Mouse (Mus musculus): ENCODE data around the gene Ccdc103. TPM values are rescaled to one million over a fixed set of nuclear protein-coding genes. Genes with fewer than 3 reads are reported as not detected.

The Ccdc103 gene
- polyA plus RNA-seq, 1 experiment, result not detected

GRCm38 (mm10) chr11:102887433-102887832, 6.4 kb downstream of the Ccdc103 start:
- 64% methylated on average over 5 of the region's 5 CpGs for WGBS
- TF ChIP-seq CTCF (IDR thresholded peaks at IDR 0.05; ENCODE audit: extremely low read depth, insufficient read depth, insufficient read length, insufficient replicate concordance), result no peak
- TF ChIP-seq POLR2A (IDR thresholded peaks at IDR 0.05; ENCODE audit: low read depth, low read length), result no peak
- Histone ChIP-seq H3K4me1 (ENCODE audit: control insufficient read depth, insufficient read depth, insufficient read length) (no peaks in the 10 kb centered on the region), H3K4me3 (ENCODE audit: extremely low read depth, insufficient read depth, insufficient read length) (no peak overlapping the region), H3K36me3 (ENCODE audit: control insufficient read depth, insufficient read depth, low read length) (no peaks in the 10 kb centered on the region), H3K27ac (ENCODE audit: insufficient read depth, low read length) (no peak overlapping the region), H3K27me3 (ENCODE audit: control insufficient read depth, insufficient read depth, low read length) (no peaks in the 10 kb centered on the region)
- no peak for DNase-seq (ENCODE audit: low read depth in 1 of 2, low spot score in 2 of 2)

GRCm38 (mm10) chr11:102888135-102888534, 7.1 kb downstream of the Ccdc103 start:
- Histone ChIP-seq H3K4me1 (ENCODE audit: control insufficient read depth, insufficient read depth, insufficient read length) (no peaks in the 10 kb centered on the region; the same call in 1 of the 2 replicates), H3K36me3 (ENCODE audit: control insufficient read depth, insufficient read depth, low read length) (no peaks in the 10 kb centered on the region), H3K4me3 (ENCODE audit: extremely low read depth, insufficient read depth, insufficient read length) (no peak overlapping the region), H3K27ac (ENCODE audit: insufficient read depth, low read length) (no peak overlapping the region), H3K27me3 (ENCODE audit: control insufficient read depth, insufficient read depth, low read length) (no peaks in the 10 kb centered on the region)
- DNase-seq (ENCODE audit: low read depth in 1 of 2, low spot score in 2 of 2), result no peak
- TF ChIP-seq POLR2A (IDR thresholded peaks at IDR 0.05; ENCODE audit: low read depth, low read length) (no peak), CTCF (IDR thresholded peaks at IDR 0.05; ENCODE audit: extremely low read depth, insufficient read depth, insufficient read length, insufficient replicate concordance) (no peak)
- WGBS, result 65% methylated on average over 3 of the region's 3 CpGs

- H3K4me1 ChIP-seq (ENCODE audit: control insufficient read depth, insufficient read depth, insufficient read length), result peaks cover 2% of the 10 kb centered on the region; the same call in 1 of the 2 replicates
- no peak overlapping the region for H3K27ac ChIP-seq (ENCODE audit: insufficient read depth, low read length)
- no peak for DNase-seq (ENCODE audit: low read depth in 1 of 2, low spot score in 2 of 2)
- TF ChIP-seq CTCF (IDR thresholded peaks at IDR 0.05; ENCODE audit: extremely low read depth, insufficient read depth, insufficient read length, insufficient replicate concordance), result no peak
- no peak for TF ChIP-seq POLR2A (IDR thresholded peaks at IDR 0.05; ENCODE audit: low read depth, low read length)
- WGBS, result 71% methylated on average over 5 of the region's 5 CpGs
- H3K36me3 ChIP-seq (ENCODE audit: control insufficient read depth, insufficient read depth, low read length), result no peaks in the 10 kb centered on the region
- no peaks in the 10 kb centered on the region for H3K27me3 ChIP-seq (ENCODE audit: control insufficient read depth, insufficient read depth, low read length)
- no peak overlapping the region for H3K4me3 ChIP-seq (ENCODE audit: extremely low read depth, insufficient read depth, insufficient read length)
Observed at GRCm38 (mm10) chr11:102890096-102890495, 9.1 kb downstream of the Ccdc103 start.

GRCm38 (mm10) chr11:102893015-102893651, 12.1 kb downstream of the Ccdc103 start:
- H3K4me1 ChIP-seq (ENCODE audit: control insufficient read depth, insufficient read depth, insufficient read length), result peaks cover 2% of the 10 kb centered on the region; the same call in 1 of the 2 replicates
- H3K4me3 ChIP-seq (ENCODE audit: extremely low read depth, insufficient read depth, insufficient read length), result peak overlapping the region; percentile 49
- TF ChIP-seq CTCF (IDR thresholded peaks at IDR 0.05; ENCODE audit: extremely low read depth, insufficient read depth, insufficient read length, insufficient replicate concordance), result peak; percentile 76; the same call in 1 of the 2 replicates
- TF ChIP-seq POLR2A (IDR thresholded peaks at IDR 0.05; ENCODE audit: low read depth, low read length), result no peak
- no peaks in the 10 kb centered on the region for H3K27me3 ChIP-seq (ENCODE audit: control insufficient read depth, insufficient read depth, low read length)
- DNase-seq (ENCODE audit: low read depth in 1 of 2, low spot score in 2 of 2), result peak; percentile 49 to 62
- no peaks in the 10 kb centered on the region for H3K36me3 ChIP-seq (ENCODE audit: control insufficient read depth, insufficient read depth, low read length)
- H3K27ac ChIP-seq (ENCODE audit: insufficient read depth, low read length), result no peak overlapping the region
- WGBS, result 6% methylated on average over 43 of the region's 43 CpGs

GRCm38 (mm10) chr11:102894716-102895115, 13.7 kb downstream of the Ccdc103 start:
- Histone ChIP-seq H3K4me3 (ENCODE audit: extremely low read depth, insufficient read depth, insufficient read length) (no peak overlapping the region), H3K27ac (ENCODE audit: insufficient read depth, low read length) (no peak overlapping the region), H3K36me3 (ENCODE audit: control insufficient read depth, insufficient read depth, low read length) (no peaks in the 10 kb centered on the region), H3K27me3 (ENCODE audit: control insufficient read depth, insufficient read depth, low read length) (no peaks in the 10 kb centered on the region), H3K4me1 (ENCODE audit: control insufficient read depth, insufficient read depth, insufficient read length) (peaks cover 2% of the 10 kb centered on the region; the same call in 1 of the 2 replicates)
- no peak for DNase-seq (ENCODE audit: low read depth in 1 of 2, low spot score in 2 of 2)
- no peak for TF ChIP-seq POLR2A (IDR thresholded peaks at IDR 0.05; ENCODE audit: low read depth, low read length)
- TF ChIP-seq CTCF (IDR thresholded peaks at IDR 0.05; ENCODE audit: extremely low read depth, insufficient read depth, insufficient read length, insufficient replicate concordance), result no peak
- WGBS, result 90% methylated on average over 4 of the region's 4 CpGs

- peaks cover 2% of the 10 kb centered on the region; the same call in 1 of the 2 replicates for H3K4me1 ChIP-seq (ENCODE audit: control insufficient read depth, insufficient read depth, insufficient read length)
- no peaks in the 10 kb centered on the region for H3K27me3 ChIP-seq (ENCODE audit: control insufficient read depth, insufficient read depth, low read length)
- H3K4me3 ChIP-seq (ENCODE audit: extremely low read depth, insufficient read depth, insufficient read length), result no peak overlapping the region
- H3K36me3 ChIP-seq (ENCODE audit: control insufficient read depth, insufficient read depth, low read length), result no peaks in the 10 kb centered on the region
- DNase-seq (ENCODE audit: low read depth in 1 of 2, low spot score in 2 of 2), result no peak
- H3K27ac ChIP-seq (ENCODE audit: insufficient read depth, low read length), result no peak overlapping the region
- TF ChIP-seq CTCF (IDR thresholded peaks at IDR 0.05; ENCODE audit: extremely low read depth, insufficient read depth, insufficient read length, insufficient replicate concordance), result no peak
- no peak for TF ChIP-seq POLR2A (IDR thresholded peaks at IDR 0.05; ENCODE audit: low read depth, low read length)
- 81% methylated on average over 9 of the region's 9 CpGs for WGBS
Observed at GRCm38 (mm10) chr11:102895779-102896178, 14.8 kb downstream of the Ccdc103 start.

GRCm38 (mm10) chr11:102896641-102897040, 15.6 kb downstream of the Ccdc103 start:
- Histone ChIP-seq H3K4me3 (ENCODE audit: extremely low read depth, insufficient read depth, insufficient read length) (no peak overlapping the region), H3K4me1 (ENCODE audit: control insufficient read depth, insufficient read depth, insufficient read length) (peaks cover 2% of the 10 kb centered on the region; the same call in 1 of the 2 replicates), H3K27ac (ENCODE audit: insufficient read depth, low read length) (no peak overlapping the region), H3K36me3 (ENCODE audit: control insufficient read depth, insufficient read depth, low read length) (no peaks in the 10 kb centered on the region), H3K27me3 (ENCODE audit: control insufficient read depth, insufficient read depth, low read length) (no peaks in the 10 kb centered on the region)
- WGBS, result 85% methylated on average over 20 of the region's 20 CpGs
- DNase-seq (ENCODE audit: low read depth in 1 of 2, low spot score in 2 of 2), result no peak
- TF ChIP-seq POLR2A (IDR thresholded peaks at IDR 0.05; ENCODE audit: low read depth, low read length) (no peak), CTCF (IDR thresholded peaks at IDR 0.05; ENCODE audit: extremely low read depth, insufficient read depth, insufficient read length, insufficient replicate concordance) (no peak)
